Mouse (Mus musculus) layer of hippocampus, postnatal 10 days (tissue): ENCODE results near the gene Mto1. TPM values are rescaled to one million over a fixed set of nuclear protein-coding genes. Genes with fewer than 3 reads are reported as not detected.
A peak's percentile ranks its signal among the peaks of the same experiment; 100 is the strongest.

ENCODE experiments used
- DNase-seq, 2 experiments: peaks; one replicate each; pipeline ENCODE4 v3.0.0; 2021; ENCODE audit warnings: low spot score in 2 of 2
- long read RNA-seq: library from polyadenylated mRNA; stranded (forward); transcript quantifications from one replicate; pipeline ENCODE4 v2.0.0, GENCODE M21; 2023
- total RNA-seq, 2 experiments: library from RNA; stranded (reverse); gene quantifications; 2 replicates each; pipeline ENCODE4 v1.2.3; 2021

The Mto1 gene
- total RNA-seq, result 10 to 100 TPM; 20.4 to 22.9 TPM
- long read RNA-seq, transcript Mto1-201 (12 exons, 2,366 nt), result major isoform, 15 of 22 reads
- long read RNA-seq, partial matches to known transcripts, result 1 of 22 reads
- long read RNA-seq, other reads (novel, unspliced or antisense), result 5 of 22 reads

- DNase-seq, result peak; percentile 89 to 91
These were observed at the start of gene Mto1, which contains the start of gene Gm17324 for GRCm38 (mm10) chr9:78447973-78448873. TSS of gene Mto1 (plus strand) at chr9:78448208. TSS of gene Gm17324 (minus strand) at chr9:78448786.

GRCm38 (mm10) chr9:78400570-78400969 lies 47.4 kb upstream of the Mto1 start:
- DNase-seq, result no peak

GRCm38 (mm10) chr9:78401596-78401995 lies 46.4 kb upstream of the Mto1 start:
- DNase-seq, result no peak

GRCm38 (mm10) chr9:78427362-78427781 lies 20.6 kb upstream of the Mto1 start:
- DNase-seq, result peak in 1 of 2 experiments; percentile 26

- DNase-seq, result no peak
These were observed 19.8 kb upstream of the Mto1 start for GRCm38 (mm10) chr9:78428185-78428584.

- peak in 1 of 2 experiments; percentile 13 for DNase-seq
These were observed 19.1 kb upstream of the Mto1 start for GRCm38 (mm10) chr9:78428870-78429432.

GRCm38 (mm10) chr9:78429551-78429950 lies 18.5 kb upstream of the Mto1 start:
- no peak for DNase-seq

GRCm38 (mm10) chr9:78430486-78430885 lies 17.5 kb upstream of the Mto1 start:
- no peak for DNase-seq

- no peak for DNase-seq
These were observed 15.5 kb upstream of the Mto1 start for GRCm38 (mm10) chr9:78432471-78432870.

GRCm38 (mm10) chr9:78439426-78439825 lies 8.6 kb upstream of the Mto1 start:
- DNase-seq, result no peak

GRCm38 (mm10) chr9:78442237-78442578 lies 5.8 kb upstream of the Mto1 start:
- DNase-seq, result no peak

- DNase-seq, result peak; percentile 11 to 35
These were observed 5.2 kb upstream of the Mto1 start, which contains the start of gene Cgas for GRCm38 (mm10) chr9:78442579-78443392. TSS of gene Cgas (minus strand) at chr9:78443237.

- DNase-seq, result no peak
These were observed 419 bp upstream of the Mto1 start for GRCm38 (mm10) chr9:78447606-78447972.

GRCm38 (mm10) chr9:78450404-78450803 lies 2.4 kb downstream of the Mto1 start:
- no peak for DNase-seq

- DNase-seq, result no peak
These were observed 3.4 kb downstream of the Mto1 start for GRCm38 (mm10) chr9:78451382-78451781.

GRCm38 (mm10) chr9:78457026-78457425 lies 9.0 kb downstream of the Mto1 start:
- DNase-seq, result no peak

- DNase-seq, result no peak
These were observed 15.3 kb downstream of the Mto1 start for GRCm38 (mm10) chr9:78463337-78463736.

- DNase-seq, result no peak
These were observed 17.7 kb downstream of the Mto1 start for GRCm38 (mm10) chr9:78465725-78466124.

- no peak for DNase-seq
These were observed 25.6 kb downstream of the Mto1 start for GRCm38 (mm10) chr9:78473588-78473987.

GRCm38 (mm10) chr9:78474270-78474669 lies 26.3 kb downstream of the Mto1 start:
- DNase-seq, result no peak

- DNase-seq, result no peak
These were observed 26.9 kb downstream of the Mto1 start for GRCm38 (mm10) chr9:78474771-78475382.
